Mouse (Mus musculus) forebrain, embryonic 11.5 days (tissue): ENCODE measurements at regions not wholly inside any gene's neighbourhood (a gene's known extent, or its start where the extent isn't known, plus 50 kb on each side); places are given as distances from the start of the nearest gene placed in this dataset.
A peak's percentile ranks its signal among the peaks of the same experiment; 100 is the strongest.

Experiments
- ATAC-seq: fragments of 200-750 bp; cut with Nextera tagmentation; replicated peaks from 2 replicates; pipeline ENCODE4 v1.8.0; 2017; ENCODE audit warnings: moderate TSS enrichment; ENCODE audit not compliant: low FRiP score
- DNase-seq: peaks from one replicate; pipeline ENCODE4 v3.0.0-alpha.2; 2017; ENCODE audit warnings: low spot score
- H3K27ac ChIP-seq: fragments of 300-500 bp; sonication (generic); 2 replicates; pipeline ENCODE4 v1.5.1; 2014; ENCODE audit warnings: low read depth, low read length
- H3K27me3 ChIP-seq: fragments of 300-500 bp; sonication (generic); 2 replicates; pipeline ENCODE4 v1.6.1; 2014; ENCODE audit warnings: mild to moderate bottlenecking, low read length, mixed read lengths; ENCODE audit not compliant: control insufficient read depth, insufficient read depth
- H3K36me3 ChIP-seq: fragments of 300-500 bp; sonication (generic); 2 replicates; pipeline ENCODE4 v1.6.1; 2014; ENCODE audit warnings: mild to moderate bottlenecking, low read length, moderate library complexity, mixed read lengths; ENCODE audit not compliant: control insufficient read depth, insufficient read depth
- H3K4me1 ChIP-seq: fragments of 300-500 bp; sonication (generic); replicated peaks from 2 replicates; pipeline ENCODE4 v1.6.1; 2014; ENCODE audit warnings: low read length, mixed read lengths; ENCODE audit not compliant: control insufficient read depth, insufficient read depth
- H3K4me2 ChIP-seq: fragments of 300-500 bp; sonication (generic); 2 replicates; pipeline ENCODE4 v1.6.1; 2014; ENCODE audit warnings: low read depth, mild to moderate bottlenecking, low read length, moderate library complexity, mixed read lengths; ENCODE audit not compliant: severe bottlenecking
- H3K4me3 ChIP-seq: fragments of 300-500 bp; sonication (generic); 2 replicates; pipeline ENCODE4 v1.5.1; 2014; ENCODE audit warnings: low read depth, low read length
- H3K9ac ChIP-seq: fragments of 300-500 bp; sonication (generic); 2 replicates; pipeline ENCODE4 v1.6.1; 2014; ENCODE audit warnings: low read length
- H3K9me3 ChIP-seq: fragments of 300-500 bp; sonication (generic); 2 replicates; pipeline ENCODE4 v1.6.1; 2016; ENCODE audit warnings: low read length, mixed read lengths; ENCODE audit not compliant: control insufficient read depth
- WGBS: fragments of 180-500 bp; shearing (Covaris S2); extraction: QIAGEN DNeasy Blood & Tissue Kit; methylation state at CpG from one replicate; pipeline ENCODE4 v1.1.7; 2014; 5-methylcytosine and 5-hydroxymethylcytosine counted together

DNA sequence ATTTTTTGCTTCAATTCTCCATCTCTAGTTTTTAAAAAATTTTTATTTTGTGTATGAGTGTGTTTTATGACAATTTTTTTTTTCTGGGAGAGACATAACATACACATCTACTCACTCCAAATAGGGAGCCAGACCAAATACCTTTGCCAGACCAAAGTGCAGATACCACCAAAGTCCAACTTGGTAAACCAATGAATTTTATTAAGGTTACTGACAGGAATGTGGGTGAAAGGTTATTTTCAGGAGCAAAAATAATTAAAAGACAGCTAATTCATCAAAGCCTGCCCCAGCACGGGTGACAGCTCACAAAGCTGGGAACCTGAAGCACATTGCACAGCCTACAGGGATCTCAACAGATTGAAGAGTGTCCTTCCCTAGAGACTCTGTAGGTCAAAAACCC, 146.6 kb upstream of the Smim15 start:
- H3K9ac ChIP-seq, result no peak overlapping the region
- H3K4me2 ChIP-seq, result no peak overlapping the region
- H3K27me3 ChIP-seq, result no peaks in the 10 kb centered on the region
- no peaks in the 10 kb centered on the region for H3K36me3 ChIP-seq
- H3K9me3 ChIP-seq, result no peaks in the 10 kb centered on the region
- H3K27ac ChIP-seq, result no peak overlapping the region
- DNase-seq (no peak), ATAC-seq (no peak)
- H3K4me3 ChIP-seq, result no peak overlapping the region
- WGBS, result 71% methylated on average over 1 of the region's 1 CpGs
- H3K4me1 ChIP-seq, result no peaks in the 10 kb centered on the region

DNA sequence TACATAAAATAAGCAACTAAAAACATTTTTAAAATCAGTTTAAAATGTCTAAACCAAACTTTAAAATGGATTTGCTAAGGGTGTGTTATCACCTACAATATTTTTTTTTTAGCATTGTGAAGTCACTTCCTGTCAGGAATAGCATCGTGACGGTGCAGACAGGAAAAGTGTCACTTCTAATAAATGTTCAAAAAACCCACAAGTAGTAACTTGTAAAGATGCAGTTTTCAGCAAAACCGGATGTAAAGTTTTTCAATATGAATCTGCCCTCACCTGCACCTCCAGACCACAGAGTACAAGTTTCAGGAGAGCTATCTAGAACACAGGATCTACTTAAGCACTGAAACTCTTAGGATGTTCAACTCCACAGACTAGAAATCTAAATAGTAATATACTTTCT, 147.1 kb upstream of the Smim15 start:
- H3K27me3 ChIP-seq, result no peaks in the 10 kb centered on the region

DNA sequence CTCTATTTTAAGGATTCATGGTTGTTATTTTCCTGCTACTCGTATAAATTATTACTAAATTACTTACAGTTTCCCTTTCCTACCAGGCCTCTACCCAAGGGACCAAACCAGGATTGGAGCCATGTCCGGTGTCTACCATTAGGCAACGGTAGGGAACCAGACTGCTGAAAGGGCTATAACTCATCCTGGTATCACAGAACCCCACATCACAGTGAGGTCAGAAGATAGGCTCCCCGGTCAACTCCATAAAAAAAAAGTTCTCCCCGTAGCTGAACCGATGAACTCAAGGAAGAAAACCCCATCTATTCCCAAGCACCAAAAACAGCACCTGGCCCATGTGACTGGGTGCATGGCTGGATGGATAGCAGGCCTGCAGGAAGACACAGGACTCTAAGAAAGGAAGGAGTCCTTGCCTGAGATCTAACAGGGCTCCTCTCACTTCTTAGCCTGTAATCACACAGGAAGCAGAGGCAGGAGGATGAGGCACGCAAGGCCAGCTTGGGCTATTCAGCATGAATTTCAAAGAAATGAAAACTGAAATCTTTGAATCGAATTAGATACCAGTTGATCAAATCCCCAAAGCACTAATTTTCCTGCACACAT, 150.6 kb upstream of the Smim15 start:
- ATAC-seq (no peak), DNase-seq (no peak)
- Histone ChIP-seq H3K4me1 (peaks cover 4% of the 10 kb centered on the region; the same call in 1 of the 2 replicates), H3K4me2 (no peak overlapping the region), H3K27me3 (no peaks in the 10 kb centered on the region), H3K4me3 (no peak overlapping the region), H3K9me3 (no peaks in the 10 kb centered on the region), H3K36me3 (no peaks in the 10 kb centered on the region), H3K9ac (no peak overlapping the region), H3K27ac (no peak overlapping the region)
- WGBS, result 93% methylated on average over 8 of the region's 8 CpGs

More for the DNA sequence above, 147.1 kb upstream of the Smim15 start:
- no peak for DNase-seq
- Histone ChIP-seq H3K9ac (no peak overlapping the region), H3K9me3 (no peaks in the 10 kb centered on the region), H3K4me2 (no peak overlapping the region), H3K4me1 (peaks cover 4% of the 10 kb centered on the region; the same call in 1 of the 2 replicates), H3K36me3 (no peaks in the 10 kb centered on the region), H3K4me3 (no peak overlapping the region), H3K27ac (no peak overlapping the region)
- 90% methylated on average over 3 of the region's 3 CpGs for WGBS
- no peak for ATAC-seq

DNA sequence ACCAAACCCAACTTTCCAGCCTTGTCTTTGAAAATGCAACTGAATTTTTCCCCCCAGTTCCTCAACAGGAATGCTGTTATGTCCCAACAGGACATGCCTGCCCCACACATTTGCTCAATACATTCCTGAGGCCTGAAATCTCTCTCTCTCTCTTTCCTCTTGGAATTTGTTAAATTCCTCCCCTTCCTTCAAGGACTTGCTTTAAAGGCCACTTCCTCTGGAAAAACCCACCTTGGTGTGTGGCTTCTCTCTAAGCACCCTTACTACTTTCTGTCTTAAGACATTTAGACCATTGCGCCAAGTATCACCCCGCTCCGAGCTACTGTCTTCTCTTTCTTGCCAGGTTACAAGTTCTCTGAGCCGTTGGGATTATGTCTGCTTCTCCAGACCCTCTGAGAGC, 151.2 kb upstream of the Smim15 start:
- H3K9me3 ChIP-seq, result no peaks in the 10 kb centered on the region
- H3K9ac ChIP-seq, result no peak overlapping the region
- peaks cover 4% of the 10 kb centered on the region; the same call in 1 of the 2 replicates for H3K4me1 ChIP-seq
- no peak overlapping the region for H3K27ac ChIP-seq
- DNase-seq (no peak), ATAC-seq (no peak)
- 89% methylated on average over 4 of the region's 4 CpGs for WGBS
- H3K27me3 ChIP-seq, result no peaks in the 10 kb centered on the region
- no peak overlapping the region for H3K4me2 ChIP-seq
- H3K36me3 ChIP-seq, result no peaks in the 10 kb centered on the region
- H3K4me3 ChIP-seq, result no peak overlapping the region

- WGBS, result 13% methylated on average over 11 of the region's 11 CpGs
- peak overlapping the region; percentile 98 for H3K4me3 ChIP-seq
- ATAC-seq, result no peak
- no peaks in the 10 kb centered on the region for H3K9me3 ChIP-seq
- H3K27me3 ChIP-seq, result no peaks in the 10 kb centered on the region
- no peaks in the 10 kb centered on the region for H3K36me3 ChIP-seq
- no peak for DNase-seq
- no peak overlapping the region for H3K27ac ChIP-seq
- H3K9ac ChIP-seq, result peak overlapping the region; percentile 77; the same call in 1 of the 2 replicates
- peak overlapping the region; percentile 55 for H3K4me2 ChIP-seq
- H3K4me1 ChIP-seq, result peaks cover 4% of the 10 kb centered on the region; the same call in 1 of the 2 replicates
Observed at GRCm38 (mm10) chr13:107891946-107892345, 152.3 kb upstream of the Smim15 start.

DNA sequence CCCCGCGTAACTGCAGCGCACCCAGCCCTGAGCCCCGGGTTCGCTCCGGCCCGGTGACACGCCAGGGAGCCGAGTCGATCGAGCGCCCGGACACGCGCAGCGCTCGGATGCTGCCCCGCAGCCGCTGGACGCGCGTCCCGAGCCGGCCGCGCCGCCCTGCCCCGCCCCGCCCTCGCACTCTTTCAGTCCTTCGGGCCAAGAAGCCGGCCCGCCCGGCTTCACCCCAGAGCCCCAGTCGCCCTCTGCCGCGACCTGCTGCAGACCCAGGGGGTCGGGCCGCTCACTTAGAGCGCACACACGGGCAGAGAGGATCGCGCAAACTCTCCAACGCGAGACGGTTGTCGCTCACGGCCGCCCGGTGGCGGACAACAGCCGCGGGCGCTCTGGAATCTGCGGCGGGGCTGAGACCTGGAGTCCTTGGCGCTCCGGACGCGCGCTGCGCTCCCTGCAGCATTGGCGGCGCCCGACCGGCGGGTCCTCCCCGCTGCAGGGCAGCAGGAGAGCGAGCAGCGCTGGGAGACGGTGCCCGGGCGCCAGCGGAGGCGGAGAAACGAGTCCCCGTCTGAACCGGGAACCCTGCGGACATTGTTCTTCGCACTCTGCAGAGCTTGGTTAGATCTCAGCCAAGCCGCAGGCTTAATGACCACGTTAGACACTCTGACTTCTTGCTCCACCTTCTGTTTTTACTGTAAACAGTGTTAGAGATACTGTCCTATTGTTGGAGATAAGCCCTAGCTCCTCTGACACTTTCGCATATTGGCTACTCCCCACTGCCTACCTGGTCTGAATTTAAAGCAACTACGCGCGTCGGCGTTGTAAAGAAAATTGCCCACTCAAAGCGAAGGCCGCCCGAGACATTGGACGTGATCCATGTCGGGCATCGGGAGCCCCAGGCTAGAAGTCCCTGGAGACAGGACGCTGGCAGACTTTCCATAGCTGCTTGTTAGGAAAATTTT, 153.1 kb upstream of the Smim15 start:
- no peak; the same call in 1 of the 2 replicates for ATAC-seq
- peaks cover 4% of the 10 kb centered on the region; the same call in 1 of the 2 replicates for H3K4me1 ChIP-seq
- H3K4me3 ChIP-seq, result peak overlapping the region; percentile 98
- H3K27me3 ChIP-seq, result no peaks in the 10 kb centered on the region
- under 1% methylated on average over 93 of the region's 95 CpGs for WGBS
- no peaks in the 10 kb centered on the region for H3K9me3 ChIP-seq
- peak; percentile 88 for DNase-seq
- H3K4me2 ChIP-seq, result peak overlapping the region; percentile 55
- peak overlapping the region; percentile 77 for H3K9ac ChIP-seq
- no peaks in the 10 kb centered on the region for H3K36me3 ChIP-seq
- H3K27ac ChIP-seq, result peak overlapping the region; percentile 93

DNA sequence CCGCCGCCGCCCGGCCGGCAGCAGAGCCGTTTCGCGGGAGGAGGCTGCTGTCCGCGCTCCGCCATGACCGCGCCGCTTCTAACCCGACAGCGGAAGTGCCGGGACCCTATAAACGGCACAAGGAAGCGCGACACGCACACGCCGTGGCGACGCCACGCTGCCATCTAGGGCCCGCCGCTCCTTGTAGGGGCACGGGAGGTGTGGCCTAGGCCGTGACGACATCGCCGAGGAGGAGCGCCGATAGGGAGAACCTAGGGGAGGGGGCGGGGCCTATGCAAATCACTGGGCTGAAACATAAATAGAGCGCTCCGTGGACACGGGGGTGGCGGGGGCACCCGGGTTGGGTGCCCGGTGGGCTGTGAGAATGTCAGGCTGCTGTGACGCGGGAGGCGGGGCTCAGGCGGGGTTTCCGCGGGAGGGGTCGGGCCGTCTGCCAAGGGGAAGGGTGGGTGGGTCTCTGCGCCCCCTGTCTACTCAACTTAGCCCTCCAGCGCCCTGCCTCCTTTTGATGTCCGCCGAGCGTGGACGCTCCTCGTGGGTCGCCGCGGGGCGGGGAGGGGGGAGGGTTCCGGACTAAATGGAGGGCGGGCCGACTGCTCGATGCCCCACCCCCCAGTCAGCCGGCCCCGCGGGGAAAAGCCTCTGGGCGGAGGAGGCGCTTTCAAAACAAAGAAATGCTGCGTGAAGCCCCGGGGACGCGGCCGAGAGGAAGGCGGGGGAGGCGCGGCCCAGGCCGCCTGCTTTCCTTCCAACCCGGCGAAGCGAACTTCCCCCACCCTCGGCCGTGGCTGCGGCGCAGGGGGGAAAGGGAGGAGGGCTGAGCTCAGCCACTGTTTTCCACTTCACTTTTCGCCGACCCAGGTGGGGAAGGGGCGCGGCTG, 154.0 kb upstream of the Smim15 start:
- ATAC-seq (peak; percentile 93), DNase-seq (peak; percentile 100)
- peak overlapping the region; percentile 57 for H3K4me2 ChIP-seq
- H3K4me3 ChIP-seq, result peak overlapping the region; percentile 98
- H3K36me3 ChIP-seq, result no peaks in the 10 kb centered on the region
- no peaks in the 10 kb centered on the region for H3K27me3 ChIP-seq
- H3K9ac ChIP-seq, result peak overlapping the region; percentile 94
- peak overlapping the region; percentile 93 for H3K27ac ChIP-seq
- WGBS, result under 1% methylated on average over 76 of the region's 90 CpGs
- H3K9me3 ChIP-seq, result no peaks in the 10 kb centered on the region
- peaks cover 4% of the 10 kb centered on the region; the same call in 1 of the 2 replicates for H3K4me1 ChIP-seq

DNA sequence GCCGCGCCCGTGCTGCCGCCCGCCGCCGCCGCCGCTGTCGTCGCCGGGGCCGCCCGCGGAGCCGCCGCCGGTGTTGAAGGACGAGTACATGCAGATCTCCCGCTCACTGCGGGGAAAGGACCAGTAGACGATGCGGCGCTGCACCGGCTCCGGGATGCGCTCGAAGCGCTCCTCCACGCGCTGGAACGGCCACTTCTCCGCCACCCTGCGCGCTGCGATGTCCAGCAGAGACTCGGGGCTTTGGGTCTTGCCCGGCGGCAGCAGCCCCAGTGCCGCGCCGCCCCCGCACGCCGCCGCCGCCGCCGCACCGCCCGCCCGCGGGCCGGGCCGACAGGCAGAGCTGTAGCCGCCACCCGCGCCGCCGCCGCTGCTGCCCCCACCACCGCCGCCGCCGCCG, 154.7 kb upstream of the Smim15 start:
- Histone ChIP-seq H3K4me1 (peaks cover 4% of the 10 kb centered on the region; the same call in 1 of the 2 replicates), H3K27ac (peak overlapping the region; percentile 90), H3K4me2 (peak overlapping the region; percentile 57), H3K4me3 (peak overlapping the region; percentile 98), H3K27me3 (no peaks in the 10 kb centered on the region), H3K36me3 (no peaks in the 10 kb centered on the region), H3K9me3 (no peaks in the 10 kb centered on the region), H3K9ac (peak overlapping the region; percentile 94)
- DNase-seq (no peak), ATAC-seq (no peak)
- WGBS, result 0% methylated on average over 34 of the region's 66 CpGs
